Mouse (Mus musculus) testis, adult 2 months (tissue): Measurements from ENCODE around the gene Hist1h4i.

Source experiments
- CTCF ChIP-seq: fragments of 200-500 bp; IDR thresholded peaks from 2 replicates; pipeline ENCODE4 v1.5.1; 2012; ENCODE audit warnings: low read depth, mild to moderate bottlenecking, inconsistent platforms, low read length, moderate library complexity; ENCODE audit not compliant: control insufficient read depth, insufficient read depth, insufficient replicate concordance
- POLR2A ChIP-seq: fragments of 200-500 bp; IDR thresholded peaks from 2 replicates; pipeline ENCODE4 v1.6.1; 2012; ENCODE audit warnings: low read depth, mild to moderate bottlenecking, inconsistent platforms, low read length, moderate library complexity; ENCODE audit not compliant: control insufficient read depth

GRCm38 (mm10) chr13:22007872-22008271 is 33.3 kb downstream of the Hist1h4i start:
- TF ChIP-seq POLR2A (no peak), CTCF (no peak)
